Mouse (Mus musculus) kidney, postnatal 36 days (tissue): Measurements from ENCODE around the gene Nrgn.
A peak's percentile ranks its signal among the peaks of the same experiment; 100 is the strongest.

Source experiments
- DNase-seq, 2 experiments: peaks; one replicate each; pipeline ENCODE4 v3.0.0; 2021 to 2022; ENCODE audit warnings: mixed read lengths in 2 of 2

Nrgn gene

DNA sequence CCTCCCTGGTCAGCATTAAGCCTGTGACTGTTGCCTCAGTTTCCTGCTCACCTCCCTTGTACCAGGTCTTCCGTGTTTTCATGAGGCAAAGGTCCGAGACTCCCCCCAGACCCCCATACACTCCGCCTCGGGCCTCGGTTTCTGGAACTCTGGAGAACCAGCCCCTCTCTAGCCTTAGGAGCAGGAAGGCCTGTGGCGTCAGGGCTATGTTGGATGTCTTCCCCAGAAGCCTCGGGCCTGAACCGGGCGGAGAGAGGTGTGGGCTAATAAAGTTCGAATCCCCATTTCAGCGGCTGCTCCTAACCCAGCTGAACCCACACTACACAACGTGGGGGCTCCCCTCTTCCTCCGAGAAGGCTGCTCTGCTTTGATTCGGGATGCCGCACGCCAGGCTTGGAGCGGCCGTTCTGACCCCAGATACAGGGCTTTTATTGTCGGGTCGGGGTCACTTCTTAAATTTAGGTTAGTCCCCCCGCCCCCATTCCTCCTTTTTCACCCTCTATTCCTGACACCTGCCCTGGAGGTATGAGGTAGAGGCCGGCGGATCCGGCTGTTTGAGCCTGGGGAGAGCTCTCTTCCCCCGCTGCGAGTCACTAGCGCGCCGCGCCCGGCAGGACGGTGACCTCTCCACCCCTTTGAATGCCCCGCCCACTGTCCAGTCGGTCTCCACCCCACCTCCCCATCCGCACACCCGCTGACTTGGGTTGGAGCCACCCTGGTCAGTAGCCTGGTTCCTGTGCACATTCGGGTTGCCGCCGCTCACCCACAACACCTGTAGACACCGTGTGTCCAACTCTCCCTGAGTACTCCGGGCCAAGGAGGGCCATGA is 25.1 kb downstream of the Nrgn start, which contains the start of gene Esam:
Gene Esam, plus strand, starts transcription at position 683 of the 829 bp plus-strand sequence.
- DNase-seq: peak; percentile 90 to 92

DNA sequence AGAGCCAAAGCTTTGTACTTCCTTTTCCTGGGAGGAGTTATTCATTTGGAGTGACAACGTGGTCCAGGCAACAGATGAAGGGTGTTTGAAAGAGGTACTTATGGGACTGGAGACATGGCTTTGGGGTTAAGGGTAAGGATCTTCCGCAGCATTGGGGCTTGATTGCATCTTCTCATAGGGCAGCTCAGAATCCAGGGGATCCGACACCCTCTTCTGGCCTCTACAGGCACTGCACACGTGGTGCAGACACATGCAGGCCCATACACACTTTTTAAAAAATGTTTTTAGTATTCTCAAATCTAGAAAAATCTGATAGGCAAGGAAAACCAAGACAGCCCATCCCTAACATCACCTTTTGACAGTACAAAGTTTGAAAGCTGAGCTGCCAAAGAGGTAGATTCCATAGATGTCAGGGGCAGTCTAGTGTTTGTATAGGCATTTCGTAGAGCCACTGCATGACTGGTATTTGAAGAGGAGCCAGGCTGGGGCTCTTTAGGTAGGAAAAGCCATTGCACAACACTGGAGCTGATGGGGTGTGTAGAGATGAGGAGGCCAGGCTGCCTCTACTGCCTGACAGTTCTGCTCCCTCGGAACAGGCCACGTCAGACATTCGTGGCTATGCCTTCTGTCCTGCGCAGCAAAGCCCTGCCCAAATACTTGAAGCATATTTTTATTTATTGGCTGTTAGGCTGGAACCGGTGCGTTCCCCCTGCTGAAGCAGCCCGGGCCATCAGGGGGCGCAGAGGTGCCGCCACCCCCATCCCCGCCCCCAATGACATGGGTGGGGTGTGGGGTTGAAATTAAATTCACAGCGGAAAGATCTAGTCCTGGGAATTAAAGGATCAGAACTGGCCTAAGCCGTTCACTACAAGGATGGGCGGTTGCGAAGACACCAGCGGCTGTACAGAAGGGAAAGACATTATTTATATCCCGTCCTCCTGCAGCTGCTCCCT is 26.0 kb downstream of the Nrgn start:
- peak; percentile 42 to 60 for DNase-seq

DNA sequence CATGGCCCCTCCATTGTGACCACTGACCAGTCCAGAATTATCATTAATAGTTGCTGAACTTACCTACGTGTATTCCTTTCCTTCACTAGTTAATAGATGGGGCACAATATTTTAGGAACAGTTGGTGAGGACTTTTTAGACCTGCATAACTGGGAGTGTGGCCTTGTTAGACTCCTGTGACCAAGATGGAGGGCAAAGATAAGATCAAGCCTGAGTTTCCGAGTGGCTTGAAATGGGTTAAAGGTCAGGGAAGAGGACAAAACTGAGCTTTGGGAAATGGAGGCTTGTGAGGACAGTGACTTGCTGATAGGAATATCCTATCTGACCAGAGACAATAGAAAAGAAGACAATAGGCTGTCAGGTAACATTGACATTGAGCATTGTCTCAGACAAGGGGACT is 27.2 kb downstream of the Nrgn start:
- no peak for DNase-seq

DNA sequence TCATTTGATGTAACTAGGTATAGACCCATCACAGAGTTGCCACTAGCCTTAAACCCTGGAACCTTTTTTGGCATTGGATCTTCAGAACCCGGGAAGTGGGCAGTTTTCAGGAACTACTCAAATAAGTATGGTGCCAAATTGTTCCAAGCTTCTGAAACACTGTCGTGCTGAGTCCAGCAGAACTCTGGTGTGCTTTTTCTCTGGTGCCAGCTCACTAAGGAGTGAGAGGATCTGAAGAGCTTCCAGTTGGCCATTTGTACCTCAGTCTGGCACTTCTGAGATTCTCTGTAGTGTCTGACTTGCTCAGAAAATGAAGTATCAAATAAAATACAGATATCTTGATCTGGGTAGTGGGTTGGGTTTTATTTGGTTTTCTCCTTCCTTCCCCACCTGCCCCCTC is 32.7 kb downstream of the Nrgn start:
- DNase-seq: no peak

DNA sequence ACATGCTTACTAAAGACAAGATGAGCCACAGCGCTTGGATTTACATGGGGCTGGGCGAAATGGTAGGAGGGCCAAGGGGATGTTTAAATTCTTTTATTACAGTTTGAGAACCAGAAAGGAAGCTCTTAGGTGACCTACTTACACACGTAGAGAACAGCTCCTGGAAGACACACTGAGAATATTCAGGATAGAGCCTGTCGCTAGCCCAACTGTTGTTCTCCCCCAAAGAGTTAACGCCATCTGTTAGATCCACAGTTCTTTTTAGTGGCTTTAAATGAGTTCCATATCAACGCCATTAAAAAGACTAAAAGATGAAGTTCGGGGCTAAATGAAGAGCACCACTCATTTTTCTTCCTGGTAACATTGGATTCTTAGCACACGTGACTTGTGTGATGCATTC is 33.7 kb downstream of the Nrgn start:
- DNase-seq: no peak

DNA sequence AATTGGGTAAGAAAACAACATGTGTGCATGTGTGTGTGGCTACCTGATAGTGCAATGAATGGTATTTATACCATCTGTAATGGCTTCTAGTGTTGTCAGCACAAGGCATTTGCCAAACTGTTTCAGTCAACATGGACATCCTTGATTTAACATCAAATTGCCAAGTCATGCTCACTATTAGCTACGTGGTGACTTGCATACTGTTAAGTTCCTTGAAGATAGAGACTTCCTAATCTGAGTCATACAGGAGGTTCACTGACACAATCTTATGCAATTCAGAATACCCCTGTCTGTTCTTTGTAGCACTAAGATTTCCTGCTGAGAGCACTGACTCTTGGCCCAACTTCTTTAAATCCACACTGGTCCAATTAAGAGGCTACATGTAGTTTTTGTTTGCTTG is 35.2 kb downstream of the Nrgn start:
- no peak for DNase-seq

DNA sequence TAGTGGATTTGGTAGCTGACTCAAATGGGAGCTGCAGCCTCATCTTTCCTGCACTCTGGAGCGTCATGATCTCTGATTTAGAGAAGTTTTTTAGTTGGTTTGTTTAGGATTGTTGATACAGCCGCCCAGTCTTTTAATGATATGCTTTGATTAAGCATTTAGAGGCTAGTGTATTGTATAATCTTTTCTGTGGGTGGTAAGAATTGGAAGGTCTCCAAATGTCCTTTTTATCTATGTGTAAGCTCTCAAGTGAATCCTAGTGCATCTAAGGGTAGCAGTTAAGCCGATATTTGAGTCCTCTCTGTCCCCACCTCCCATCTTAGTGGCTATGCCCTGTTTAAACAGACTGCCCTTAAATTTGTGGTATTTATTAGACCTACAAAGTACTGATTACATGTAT is 38.2 kb downstream of the Nrgn start:
- no peak for DNase-seq

DNA sequence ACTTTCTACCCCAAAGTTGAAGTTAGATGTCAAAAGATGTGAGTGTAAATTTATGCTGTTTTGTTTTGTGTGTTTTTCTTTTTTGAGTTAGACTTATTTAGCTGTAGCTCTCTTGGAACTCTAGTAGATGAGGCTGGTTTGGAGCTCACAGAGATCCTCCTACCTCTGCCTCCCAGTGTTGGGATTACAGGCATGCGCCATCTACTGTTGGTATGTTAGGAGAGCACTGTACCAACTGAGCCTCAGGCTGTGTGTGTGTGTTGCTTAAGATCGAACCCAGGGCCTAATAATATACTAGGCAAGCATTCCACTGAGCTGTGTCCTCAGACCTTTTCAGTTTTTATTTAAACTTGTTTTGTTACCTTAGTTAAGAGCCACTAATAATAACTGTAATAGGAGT is 40.6 kb downstream of the Nrgn start:
- peak in 1 of 2 experiments; percentile 30 for DNase-seq

DNA sequence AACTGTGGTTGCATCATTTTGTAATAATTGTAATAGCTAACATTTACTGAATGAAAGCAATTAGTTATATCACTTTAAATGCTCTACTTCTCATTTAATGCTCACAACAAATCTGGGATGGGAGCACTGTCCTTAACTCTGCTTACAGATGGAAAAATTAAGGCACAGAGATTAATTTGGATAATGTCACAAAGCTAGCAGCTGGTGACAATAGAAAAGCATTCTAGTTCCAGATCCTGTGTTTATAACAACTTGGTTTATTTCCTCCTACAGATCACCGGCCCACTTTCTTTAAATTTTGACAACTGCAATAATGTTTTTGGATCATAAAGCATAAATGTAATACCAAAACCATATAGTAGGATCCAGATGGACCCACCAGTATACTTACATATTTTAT is 46.7 kb downstream of the Nrgn start:
- no peak for DNase-seq

DNA sequence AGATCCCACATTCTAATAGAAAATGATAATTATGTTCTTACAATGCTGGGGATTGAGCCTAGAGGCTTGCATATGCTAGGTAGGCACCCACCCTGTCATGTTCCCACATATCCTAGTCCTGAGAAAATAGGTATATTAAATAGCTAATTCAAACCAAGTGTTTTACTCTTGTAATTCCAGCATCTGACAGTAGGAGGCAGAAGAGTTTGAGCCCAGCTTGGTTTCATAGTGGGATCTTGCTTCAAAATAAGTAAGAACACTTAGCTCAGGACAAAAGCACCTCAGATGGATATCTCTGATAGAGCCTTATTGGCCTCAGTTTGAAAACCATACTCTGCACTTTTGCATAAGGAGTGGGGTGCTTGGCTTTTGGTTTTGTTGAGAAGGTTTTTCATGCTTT is 48.4 kb downstream of the Nrgn start:
- DNase-seq: no peak

DNA sequence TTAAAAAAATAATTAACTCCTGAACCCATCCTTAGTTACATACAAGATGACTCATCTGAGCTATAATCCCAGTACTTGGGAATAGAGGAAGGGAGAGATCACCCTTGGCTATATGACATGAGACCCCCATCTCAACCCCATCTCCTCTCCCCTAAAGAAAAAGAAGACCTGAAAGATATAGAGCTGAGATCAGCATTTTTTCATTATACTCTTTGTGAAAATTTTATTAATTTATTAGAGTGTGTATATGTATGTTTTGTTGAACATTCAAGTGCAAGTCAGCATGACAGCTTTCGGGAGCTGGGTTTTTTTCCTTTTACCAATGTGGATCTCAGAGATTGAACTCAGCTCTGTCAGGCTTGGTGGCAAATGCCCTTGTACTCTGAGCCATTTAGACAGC is 51.5 kb downstream of the Nrgn start:
- no peak for DNase-seq

DNA sequence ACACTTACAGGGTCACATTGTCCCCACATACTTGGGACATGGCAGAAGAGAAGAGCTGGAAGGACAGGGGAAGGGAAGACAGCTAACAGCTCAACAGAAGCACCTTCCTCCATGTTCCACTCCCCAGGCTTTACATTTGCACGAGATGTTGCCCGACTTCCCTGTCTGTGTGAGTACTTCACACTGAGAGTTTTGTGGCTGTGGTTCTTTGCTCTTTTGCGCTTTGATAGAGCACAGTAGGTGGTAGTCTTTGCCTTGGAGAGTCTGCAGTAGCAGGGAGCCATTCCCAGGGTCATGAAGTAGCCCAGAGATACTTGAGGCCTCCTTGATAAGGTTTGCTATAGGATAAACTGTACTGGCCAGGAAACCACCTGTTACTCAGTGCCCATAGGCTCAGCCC is 52.5 kb downstream of the Nrgn start:
- DNase-seq: no peak

DNA sequence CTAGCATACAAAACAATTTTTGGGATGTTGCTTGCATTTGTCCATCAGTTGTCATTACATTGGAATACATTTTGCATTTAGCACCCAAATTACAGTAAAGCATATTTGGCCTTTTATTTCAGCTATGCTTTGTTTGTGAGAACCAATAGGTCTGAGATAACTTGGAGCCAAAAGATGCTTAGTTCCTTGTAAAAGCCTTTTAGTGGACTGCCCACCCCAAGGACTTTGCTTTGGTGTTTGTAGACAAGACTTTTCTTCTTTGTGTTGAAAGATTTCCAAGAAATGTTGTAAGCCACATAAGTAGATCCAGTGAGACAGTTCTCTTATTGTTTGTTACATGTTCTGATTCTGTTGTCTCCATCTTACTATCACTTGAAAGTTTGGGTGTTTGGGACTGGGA is 56.4 kb downstream of the Nrgn start:
- DNase-seq: no peak

DNA sequence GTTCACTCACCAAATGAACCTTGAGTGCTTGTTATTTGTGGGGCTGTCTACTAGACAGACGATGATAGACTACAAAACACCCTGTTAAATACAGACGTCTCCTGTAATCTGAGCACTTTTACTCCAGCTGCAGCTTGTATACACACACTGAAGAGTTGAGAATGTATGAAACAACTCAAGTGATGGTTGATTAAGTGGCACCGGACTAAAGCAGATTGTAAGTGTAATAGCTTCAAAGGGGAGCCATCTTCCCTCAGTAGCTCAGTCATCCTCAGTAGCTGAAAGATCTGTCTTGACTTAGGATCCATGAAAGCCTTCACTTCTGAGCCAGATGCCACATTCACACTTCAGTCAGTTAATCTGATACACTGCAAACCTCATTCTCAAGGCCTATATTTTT is 56.9 kb downstream of the Nrgn start:
- DNase-seq: no peak
